Mouse (Mus musculus): ENCODE measurements around the gene Yipf4.
"Not testable (repeated sequence)": the region's sequence is repeated elsewhere in the genome, so short reads cannot be mapped to it uniquely, and the experiment has no call there.

Gene Yipf4

DNA sequence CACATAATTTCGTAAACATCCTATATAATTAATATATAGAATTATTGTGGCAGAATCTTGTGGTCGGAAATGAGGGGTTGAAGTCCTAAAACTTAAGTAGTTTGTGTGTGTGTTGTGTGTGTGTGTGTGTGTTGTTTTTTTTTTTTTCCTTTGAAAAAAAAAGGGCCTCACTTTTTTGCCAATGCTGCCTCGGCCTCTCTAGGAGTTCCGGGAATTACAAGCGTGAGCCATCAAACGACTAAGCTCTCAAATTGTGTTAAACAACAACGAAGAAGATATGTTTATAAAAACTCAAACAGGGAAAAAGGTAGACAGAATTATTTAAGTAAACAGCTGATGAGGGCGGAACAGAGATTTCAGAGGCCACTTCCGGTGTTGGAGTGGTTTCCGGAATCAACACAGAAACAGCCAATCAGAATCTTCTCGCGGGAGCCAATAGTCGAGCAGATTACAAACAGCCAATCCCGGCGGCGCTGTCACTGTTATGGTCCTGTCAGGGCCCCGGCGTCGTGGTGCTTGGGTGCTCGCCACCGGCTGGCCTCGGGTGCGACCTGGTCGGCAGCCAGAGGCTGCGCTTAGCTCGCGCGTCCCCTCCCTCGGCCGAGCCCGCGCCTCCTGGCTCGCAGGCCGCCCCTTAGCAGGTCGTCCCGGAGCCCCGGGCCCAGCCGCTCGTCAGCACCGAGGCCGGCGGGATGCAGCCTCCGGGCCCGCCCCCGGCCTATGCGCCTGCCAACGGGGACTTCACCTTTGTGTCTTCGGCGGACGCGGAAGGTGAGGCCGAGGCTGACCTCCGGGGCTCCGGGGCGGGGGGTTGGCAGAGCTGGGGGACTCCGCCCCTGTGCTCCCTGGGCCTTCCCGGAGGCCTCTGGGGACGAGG lies at the start of gene Yipf4:
TSS of gene Yipf4 (plus strand) at position 470 of the 877 bp plus-strand sequence.
- peak; percentile 97 to 99 for DNase-seq

DNA sequence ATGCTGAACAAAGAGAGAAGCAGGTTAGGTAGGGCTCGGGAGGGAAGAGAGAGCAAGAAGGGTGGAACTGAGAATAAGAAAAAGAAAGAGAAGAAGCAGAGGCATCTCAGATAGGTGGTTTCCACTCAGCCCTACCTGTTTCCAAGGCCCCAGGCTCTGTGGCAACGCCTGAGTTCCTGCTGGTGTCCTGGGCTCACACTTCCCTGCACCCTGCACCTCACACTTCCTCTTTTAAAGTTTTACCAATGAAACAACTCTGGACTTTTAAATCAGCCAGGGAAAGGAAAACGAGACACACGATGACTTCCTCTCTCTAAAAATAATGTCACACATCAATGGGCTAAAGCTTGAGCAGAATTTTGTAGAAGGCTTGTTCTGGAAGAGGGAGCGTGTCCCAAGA lies 48.8 kb upstream of the Yipf4 start:
- no peak for DNase-seq

DNA sequence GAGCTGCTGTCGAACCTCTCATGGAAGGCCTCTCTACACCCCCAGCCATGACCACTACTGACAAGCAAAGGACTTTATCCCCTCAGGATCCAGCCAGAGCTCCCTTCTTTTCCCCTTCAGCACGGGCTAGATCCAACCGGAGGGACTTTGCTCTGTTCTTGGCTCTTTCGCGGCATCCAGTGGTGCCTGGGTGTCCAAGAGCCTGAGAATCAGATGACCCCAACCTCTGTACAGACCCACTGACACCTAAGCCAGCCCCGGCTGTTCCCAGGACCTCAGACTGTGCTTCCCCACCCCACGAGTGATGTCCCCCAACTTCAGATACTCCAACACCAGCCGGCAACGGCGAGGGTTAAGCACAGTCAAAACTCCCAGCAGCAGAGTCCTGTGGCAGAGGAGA lies 39.5 kb upstream of the Yipf4 start:
- DNase-seq: no peak

DNA sequence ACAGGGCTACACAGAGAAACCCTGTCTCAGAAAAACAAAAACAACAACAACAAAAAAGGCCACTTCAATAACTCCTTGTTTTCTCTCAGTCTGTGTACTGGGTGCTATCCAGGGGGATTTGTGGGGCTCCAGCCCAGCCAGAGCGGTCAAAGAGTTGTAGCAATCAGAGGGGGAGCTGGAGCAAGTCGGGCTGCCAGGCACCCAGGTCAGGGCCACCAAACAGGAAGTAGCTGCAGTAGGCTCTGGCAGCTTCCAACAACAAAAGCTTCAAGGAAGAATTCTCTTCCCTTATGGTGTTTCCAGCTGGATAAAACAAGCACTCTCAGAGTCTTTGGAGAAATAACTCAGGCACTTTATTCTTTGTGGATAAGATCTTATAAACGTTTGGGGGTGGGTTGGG lies 35.4 kb upstream of the Yipf4 start:
- no peak for DNase-seq

DNA sequence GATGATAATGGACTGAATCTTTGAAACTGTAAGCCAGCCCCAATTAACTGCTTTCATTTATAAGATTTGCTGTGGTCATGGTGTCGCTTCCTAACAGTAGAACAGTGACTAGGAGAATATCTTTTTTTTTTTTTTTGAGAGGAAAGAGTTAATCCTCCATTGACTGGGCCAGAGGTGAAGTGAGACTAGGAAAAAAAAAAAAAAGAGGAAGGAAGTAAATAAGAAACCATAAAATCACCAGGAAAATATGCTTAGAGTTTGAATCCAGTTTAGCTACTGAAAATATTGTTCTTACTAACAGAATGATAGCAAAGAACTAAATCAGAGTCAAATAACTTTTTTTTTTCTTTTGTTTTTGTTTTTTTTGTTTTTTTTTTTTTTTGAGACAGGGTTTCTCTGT lies 34.6 kb upstream of the Yipf4 start:
- DNase-seq: no peak

DNA sequence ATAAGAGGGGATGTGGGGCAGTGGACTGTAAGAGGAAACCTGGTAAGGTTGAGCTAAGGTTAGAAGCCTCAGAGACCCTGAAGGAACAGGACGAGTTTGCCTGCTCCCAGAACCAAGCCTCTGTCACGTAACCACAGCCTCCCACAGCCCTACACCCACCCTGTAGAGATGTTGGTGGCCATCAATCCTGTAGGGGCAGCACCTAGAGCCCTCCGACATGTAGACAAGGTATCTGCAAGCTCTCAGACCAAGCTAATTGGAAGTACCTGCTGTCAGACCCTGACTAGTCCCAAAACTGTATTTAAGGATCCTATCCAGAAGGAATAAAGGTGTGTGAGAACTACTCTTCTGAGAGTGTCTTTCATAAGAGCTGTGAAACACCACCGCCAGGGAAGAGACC lies 33.9 kb upstream of the Yipf4 start:
- DNase-seq: no peak

DNA sequence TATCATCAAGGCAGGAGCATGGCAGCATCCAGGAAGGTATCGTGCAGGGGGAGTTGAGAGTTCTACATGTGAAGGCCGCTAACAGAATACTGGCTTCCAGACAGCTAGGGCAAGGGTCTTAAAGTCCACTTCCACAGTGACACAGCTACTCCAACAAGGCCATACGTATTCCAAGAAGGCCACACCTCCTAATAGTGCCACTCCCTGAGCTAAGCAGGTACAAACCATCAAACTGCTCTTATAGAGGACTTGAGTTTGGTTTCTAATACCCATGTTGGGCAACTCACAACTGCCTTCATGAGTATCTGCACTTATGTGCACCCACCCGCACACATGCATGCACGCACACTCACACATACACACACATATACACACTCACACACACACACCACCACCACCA lies 32.5 kb upstream of the Yipf4 start:
- no peak for DNase-seq

DNA sequence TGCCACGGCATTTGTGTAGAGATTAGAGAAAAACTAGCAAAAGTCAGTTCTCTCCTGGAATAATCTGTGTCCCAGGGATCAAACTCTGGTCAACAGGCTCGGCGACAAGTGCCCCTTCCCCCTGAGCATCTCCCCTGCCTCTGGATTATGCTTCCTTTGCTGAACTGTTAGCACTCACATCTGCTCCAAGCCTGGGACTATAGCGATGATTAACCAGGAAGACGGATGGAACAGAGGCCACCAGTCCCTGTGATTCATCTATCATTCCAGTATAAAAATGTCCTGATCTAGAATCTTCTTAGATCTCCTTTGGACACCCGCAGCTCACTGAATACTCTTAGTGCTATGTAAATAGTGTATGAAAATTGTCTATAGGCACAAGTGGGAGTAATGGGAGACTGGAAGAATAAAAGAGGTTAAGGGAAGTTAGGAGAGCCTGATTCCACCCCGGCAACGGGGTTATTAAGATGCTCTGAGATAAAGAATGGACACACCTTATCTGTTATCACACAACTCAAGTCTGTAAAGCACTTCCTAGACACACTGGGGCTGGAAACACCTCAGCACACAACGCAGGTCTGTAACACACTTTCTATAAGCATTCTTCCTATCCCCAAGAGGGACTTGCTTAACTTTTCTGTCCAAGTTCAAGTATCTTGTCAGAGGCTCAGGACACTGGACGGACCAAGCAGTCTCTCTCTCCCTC lies 31.2 kb upstream of the Yipf4 start:
- DNase-seq: no peak

DNA sequence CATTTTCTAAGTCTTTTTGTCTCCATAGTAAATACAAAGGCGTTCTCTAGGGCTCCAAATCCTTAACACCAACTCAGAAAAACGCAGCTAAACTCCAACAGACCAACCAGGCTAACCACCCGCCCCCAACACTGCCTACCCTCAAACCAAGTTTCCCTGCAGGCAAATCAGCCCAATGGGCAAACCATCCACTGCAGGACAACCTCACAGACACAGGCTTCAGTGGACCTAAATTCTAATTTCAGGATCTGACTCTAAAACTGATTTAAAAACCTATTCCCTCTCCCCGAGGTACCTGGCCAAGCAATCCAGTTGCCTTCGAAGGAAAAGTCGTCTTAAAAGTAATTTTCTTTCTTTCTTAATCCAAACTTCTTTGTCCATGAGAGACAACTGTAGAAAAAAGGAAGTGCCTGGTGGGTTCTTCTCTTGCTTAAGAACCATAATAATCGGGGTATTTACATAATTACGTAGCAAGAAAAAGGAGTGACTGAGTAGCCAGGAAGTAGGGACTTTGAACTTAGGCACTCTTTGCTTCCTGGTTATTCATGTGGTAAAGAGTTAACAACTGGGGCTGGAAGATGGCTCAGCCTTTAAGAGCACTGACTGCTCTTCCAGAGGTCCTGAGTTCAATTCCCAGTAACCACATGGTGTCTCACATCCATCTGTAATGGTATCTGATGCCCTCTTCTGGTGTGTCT lies 30.4 kb upstream of the Yipf4 start, which contains the start of gene Nlrc4:
TSS of gene Nlrc4 (minus strand) at position 432 of the 698 bp plus-strand sequence.
- no peak for DNase-seq

DNA sequence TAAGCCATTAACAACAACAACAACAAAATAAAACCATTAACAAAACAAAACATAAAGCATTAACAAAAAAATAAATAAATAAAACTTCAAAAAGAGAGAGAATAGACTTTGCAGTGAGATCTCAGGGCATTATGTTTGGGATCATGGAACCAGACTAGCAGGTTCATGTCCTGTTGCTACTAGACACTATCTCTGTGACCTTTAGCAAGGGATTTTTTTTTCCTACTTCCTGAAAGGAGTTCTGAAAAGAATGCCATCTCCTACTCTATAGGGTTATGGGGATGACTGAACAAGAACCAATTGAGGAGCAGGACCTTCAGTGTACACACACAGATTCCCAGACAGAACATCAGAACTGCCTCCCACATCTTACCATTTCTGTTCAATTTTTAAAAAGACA lies 25.8 kb upstream of the Yipf4 start:
- no peak for DNase-seq

DNA sequence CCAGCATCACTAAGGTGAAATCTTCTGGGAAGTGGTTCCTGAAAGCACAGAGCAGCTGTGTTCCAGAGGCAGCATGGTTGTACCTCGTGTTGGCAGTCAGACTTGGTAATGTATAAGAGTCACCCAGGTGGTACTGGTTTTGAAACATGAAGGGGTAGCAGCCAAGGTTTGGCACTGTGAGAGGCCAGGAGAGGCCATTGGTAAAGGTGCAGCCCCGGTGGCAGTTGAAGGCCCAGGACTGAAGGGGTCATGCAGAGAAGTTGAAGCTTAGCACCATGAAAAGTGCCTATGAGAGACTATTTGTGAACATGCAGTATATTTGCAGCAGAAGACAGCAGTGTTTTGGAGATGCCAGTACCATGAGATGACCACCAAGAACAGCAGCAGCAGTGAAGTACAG lies 21.3 kb upstream of the Yipf4 start:
- not testable (repeated sequence) for DNase-seq

DNA sequence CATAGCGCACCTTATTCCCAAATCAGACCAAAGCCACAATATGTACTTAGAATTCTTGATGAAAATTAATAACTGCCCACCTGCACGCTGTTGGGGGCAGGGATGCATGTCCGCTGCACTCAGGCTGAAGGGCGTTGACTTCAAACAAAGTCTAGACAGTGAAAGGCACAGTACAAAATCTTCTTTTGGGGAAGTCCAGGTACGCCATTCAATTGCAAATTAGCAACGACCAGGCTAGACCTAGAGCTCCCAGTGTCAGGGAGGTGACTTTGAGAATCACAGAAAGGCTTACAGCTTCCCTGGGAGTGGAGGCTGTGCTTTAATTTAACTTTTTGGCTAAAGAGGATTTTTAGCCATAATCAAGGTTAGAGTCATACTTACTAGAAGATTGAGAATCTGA lies 19.2 kb upstream of the Yipf4 start:
- not testable (repeated sequence) for DNase-seq

DNA sequence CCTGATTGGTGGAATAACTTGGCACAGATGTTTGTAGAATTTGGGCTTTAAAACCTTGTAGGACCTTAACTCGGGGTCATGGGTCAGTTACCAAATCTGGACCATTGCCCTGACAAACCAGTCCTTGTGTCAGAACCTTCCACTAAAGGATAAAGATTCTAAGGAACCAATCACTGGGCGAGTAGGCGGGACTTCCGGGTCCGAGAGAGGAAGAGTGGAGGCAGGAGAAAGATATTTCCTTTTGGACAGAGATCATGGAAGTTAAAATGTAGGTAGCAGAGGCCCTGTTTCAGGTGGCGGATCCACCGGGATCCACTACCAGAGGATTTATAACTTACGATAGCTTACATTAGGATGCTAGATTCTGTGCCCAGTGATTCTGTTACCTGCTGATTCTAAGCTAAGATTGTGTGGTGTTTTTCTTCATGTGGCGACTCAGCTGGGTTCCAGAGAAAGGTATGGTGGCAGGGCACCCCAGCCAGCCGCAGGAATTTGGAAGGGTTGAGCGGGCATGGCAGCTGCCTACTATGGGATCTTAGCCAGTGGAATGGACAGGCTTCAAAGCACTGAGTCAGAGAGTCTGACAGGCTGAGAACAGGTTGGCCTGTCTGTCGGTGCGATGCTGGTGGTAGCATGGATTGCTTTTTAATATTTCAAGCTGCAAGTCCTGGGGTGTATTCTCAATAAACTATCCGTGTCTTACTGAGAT lies 8.8 kb upstream of the Yipf4 start:
- DNase-seq: no peak

DNA sequence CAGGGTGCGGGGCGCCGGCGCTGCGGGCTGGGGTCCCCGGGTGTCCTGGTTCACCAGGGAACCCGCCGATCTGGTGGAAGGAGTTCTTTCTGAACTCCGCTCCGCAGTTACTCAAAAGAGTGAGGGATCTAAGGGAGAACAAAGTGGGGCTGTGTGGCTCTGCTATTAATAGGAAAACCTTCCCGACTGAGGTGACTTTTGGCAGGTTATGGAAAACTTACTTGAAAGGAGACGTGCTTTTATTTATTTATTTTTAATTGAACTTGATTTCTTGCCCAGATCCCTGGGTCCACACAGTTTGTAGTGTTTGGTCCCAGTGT lies 568 bp downstream of the Yipf4 start:
- no peak for DNase-seq

DNA sequence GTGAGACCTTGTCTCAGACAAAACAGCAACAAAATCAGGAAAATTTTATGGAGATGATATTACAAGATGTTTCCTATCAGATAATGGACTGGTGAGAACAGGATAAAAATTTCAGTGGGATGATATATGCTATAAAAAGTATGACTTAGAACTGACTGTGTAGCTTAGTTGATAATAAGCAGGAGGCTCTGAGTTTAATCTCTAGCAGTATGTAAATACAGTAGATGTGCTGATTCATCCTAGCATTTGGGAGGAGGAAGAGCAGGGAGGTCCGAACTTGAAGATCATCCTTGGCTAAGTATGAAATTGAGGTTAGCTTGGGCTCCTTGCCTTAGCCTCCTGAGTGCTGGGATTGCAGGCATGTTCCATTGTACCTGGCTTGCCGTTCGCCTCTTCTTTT lies 2.3 kb downstream of the Yipf4 start:
- no peak for DNase-seq

DNA sequence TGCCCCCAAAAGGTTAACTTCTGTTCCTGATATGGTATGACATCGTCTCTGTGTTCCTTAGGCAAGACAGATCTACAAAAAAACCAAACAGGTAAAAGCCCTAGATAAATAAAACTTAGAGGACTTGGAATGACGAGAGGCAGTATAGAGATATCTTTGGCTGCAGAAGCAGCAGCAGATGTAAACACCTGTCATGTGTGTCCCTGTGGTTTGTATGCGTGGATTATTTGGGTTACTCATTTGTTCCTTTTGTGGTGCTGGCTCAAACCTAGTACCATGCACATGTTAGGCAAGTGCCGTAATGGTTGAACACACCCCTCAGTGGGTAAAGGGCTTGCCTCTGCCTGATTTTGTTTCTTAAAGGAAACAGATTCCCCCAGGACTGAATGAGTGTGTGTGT lies 10.9 kb downstream of the Yipf4 start:
- no peak for DNase-seq

DNA sequence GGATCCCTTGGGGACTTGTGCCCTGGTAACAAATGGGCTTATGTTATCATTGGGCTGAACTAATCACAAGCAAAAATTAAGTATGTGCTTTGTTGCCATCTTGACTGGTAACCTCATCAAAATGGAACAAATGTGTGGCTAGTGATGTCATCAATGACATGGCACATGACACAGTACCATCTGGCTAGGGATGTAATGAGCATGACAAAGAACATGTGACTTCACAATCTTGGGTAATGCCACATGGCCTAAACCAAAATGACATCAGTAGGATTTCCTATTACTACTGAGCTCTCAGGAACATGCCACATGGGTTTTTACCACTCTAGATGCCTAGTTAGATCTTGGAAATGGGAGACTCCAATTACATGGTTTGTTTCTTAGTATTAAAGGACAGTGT lies 11.8 kb downstream of the Yipf4 start:
- DNase-seq: no peak

DNA sequence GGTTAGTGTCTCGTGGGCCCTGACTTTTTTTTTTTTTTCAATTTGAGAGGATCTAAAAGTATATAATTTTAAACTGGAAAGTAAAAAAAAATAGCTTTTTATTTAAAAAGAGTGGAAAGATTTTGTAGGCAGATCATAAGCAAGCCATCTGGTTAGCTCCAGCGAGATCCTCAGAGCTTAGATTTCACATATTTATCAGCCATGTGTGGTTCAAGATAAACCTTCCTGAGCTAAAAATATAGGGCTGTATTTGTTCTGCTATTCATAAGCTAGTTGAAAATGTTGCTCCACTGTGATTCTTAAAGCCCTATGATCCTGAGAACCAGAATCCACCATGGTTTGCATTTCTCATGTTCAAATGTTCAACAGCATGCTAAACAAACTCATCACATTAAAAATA lies 18.6 kb downstream of the Yipf4 start:
- no peak for DNase-seq

DNA sequence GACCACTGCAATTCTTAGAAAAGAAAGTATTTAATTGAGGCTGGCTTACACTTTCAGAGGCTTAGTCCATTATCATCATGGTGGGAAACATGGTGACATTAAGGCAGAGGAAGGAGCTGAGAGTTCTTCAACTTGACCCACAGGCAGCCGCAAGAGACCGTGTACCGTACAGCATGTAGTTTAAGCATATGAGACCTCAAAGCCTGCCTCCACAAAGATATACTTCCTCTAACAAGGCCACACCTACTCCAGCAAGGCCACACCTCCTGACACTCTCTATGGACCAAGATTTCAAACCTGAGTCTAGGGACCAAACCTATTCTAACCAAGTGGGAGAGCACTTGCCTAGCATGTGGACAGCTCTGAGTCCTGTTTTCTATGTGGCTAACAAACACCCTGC lies 19.3 kb downstream of the Yipf4 start:
- no peak for DNase-seq

DNA sequence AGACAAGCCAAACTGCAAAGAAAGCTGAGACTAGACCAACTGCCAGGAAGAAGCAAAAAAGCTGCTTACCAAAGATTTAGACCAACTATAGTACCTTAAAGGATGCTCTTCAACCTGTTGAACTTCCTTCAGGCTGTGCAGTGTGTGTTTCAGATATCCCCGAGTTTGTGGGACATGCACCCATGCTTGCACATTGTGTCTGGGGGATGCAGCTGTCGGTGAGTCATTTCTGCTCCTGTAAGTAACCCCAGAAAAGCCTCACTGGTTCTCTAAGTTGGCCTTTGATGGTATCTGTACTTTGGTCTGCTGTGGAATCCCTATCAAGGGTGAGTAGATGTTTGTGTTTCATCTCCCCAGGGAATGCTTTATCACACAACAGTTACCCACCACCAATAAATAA lies 23.0 kb downstream of the Yipf4 start:
- DNase-seq: no peak

DNA sequence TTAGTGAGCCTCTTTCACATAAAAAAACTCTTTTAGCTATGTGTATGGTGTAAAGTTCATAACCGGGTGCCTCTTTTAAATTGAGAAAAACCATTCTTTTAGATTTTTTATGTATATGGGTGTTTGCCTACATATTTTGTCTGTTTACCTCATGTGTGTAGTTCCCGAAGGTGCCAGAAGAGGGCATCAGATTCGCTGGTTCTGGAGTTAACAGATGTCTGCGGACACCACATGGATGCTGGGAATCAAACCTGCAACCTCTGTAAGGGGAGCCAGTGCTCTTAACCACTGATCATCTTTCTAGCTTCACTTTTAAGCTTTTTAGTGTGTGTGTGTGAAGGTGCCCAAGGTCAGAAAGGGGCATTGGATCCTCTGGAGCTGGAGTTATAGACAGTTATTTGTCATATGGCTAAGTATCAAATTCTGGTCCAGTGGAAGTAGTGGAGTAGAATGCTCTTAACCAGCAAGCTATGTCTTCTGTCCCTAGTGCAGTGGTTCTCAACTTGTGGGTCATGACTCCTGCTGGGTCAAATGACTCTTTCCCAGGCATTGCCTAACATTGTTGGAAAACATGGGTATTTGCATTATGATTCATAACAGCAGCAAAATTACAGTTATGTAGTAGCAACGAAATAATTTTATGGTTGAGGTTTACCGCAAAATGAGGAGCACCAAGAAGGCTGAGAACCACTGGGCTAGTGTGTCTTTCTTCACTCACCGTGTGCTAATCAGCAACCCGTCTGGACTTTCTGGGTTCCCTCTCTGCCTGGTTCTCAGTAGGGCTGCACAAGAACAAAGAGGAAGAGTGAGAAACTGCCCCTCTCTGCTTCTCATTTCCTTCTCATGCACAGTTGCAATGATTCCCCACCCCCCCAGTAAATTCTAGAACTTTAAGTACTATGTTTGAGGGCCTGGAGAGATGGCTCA lies 33.8 kb downstream of the Yipf4 start:
- DNase-seq: no peak

DNA sequence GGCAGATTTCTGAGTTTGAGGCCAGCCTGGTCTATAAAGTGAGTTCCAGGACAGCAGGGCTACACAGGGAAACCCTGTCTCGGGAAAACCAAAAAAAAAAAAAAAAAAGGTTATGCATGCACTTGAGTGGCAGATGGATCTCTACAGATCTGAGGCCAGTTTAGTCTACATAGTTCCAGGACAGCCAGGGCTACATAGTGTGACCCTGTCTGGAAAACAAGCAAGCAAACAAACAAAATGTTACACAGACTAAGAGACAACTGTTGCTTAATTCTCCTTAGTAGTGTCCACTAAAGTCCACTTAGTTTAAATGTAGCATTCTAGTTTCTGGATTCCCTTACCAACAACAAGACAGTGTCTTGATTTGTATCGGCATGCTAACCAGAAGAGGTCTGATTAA lies 36.8 kb downstream of the Yipf4 start:
- no peak for DNase-seq

Measured in cerebellum, postnatal 25 days (tissue).